Mouse (Mus musculus) thymus, adult 2 months (tissue): ENCODE data around the gene Nucb1.

Experiments
- CTCF ChIP-seq: fragments of 200-500 bp; IDR thresholded peaks from 2 replicates; pipeline ENCODE4 v1.5.1; 2012; ENCODE audit warnings: mild to moderate bottlenecking, control low read depth, low read length, moderate library complexity, borderline replicate concordance; ENCODE audit not compliant: control insufficient read depth, poor library complexity, insufficient read depth; ENCODE audit errors: extremely low read depth
- POLR2A ChIP-seq: fragments of 200-500 bp; IDR thresholded peaks from 2 replicates; pipeline ENCODE4 v1.6.1; 2012; ENCODE audit warnings: mild to moderate bottlenecking, low read length, control low read depth, moderate library complexity; ENCODE audit not compliant: control insufficient read depth, poor library complexity, insufficient read depth; ENCODE audit errors: extremely low read depth

DNA sequence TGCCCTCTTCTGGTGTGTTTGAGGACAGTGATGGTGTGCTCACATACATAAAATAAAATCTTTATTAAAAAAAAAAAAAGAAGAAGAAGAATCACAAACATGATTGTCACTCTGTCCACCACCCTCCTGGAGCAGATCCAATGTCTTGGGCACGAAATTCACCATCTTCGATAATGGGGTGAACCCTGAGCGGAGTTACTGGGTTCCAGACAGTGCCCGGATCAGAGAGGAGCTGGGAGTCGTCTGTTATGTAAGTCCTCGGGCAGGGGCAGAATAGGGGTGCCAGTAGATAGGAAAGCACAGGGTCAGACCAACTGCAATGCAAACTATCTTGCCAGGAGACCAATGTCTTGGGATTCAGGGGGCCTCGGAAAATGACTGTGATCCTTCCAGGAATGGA is 10.4 kb upstream of the Nucb1 start:
- no peak for TF ChIP-seq POLR2A
- no peak for TF ChIP-seq CTCF
